Mouse (Mus musculus) hindbrain, embryonic 15.5 days (tissue): ENCODE measurements around the gene Thbs4. TPM values are rescaled to one million over a fixed set of nuclear protein-coding genes. Genes with fewer than 3 reads are reported as not detected.
A peak's percentile ranks its signal among the peaks of the same experiment; 100 is the strongest.

Experiments
- ATAC-seq: fragments of 200-750 bp; cut with Nextera tagmentation; 2 replicates; pipeline ENCODE4 v1.8.0; 2017; ENCODE audit warnings: low read depth, moderate number of reproducible peaks, moderate TSS enrichment; ENCODE audit not compliant: low FRiP score
- H3K27ac ChIP-seq: fragments of 300-500 bp; sonication (generic); replicated peaks from 2 replicates; pipeline ENCODE4 v1.5.1; 2015; ENCODE audit warnings: mild to moderate bottlenecking, inconsistent platforms
- H3K27me3 ChIP-seq: fragments of 300-500 bp; sonication (generic); 2 replicates; pipeline ENCODE4 v1.6.1; 2015; ENCODE audit warnings: control low read depth, inconsistent platforms
- H3K36me3 ChIP-seq: fragments of 300-500 bp; sonication (generic); 2 replicates; pipeline ENCODE4 v1.6.1; 2015; ENCODE audit warnings: control low read depth, inconsistent platforms
- H3K4me1 ChIP-seq: fragments of 300-500 bp; sonication (generic); replicated peaks from 2 replicates; pipeline ENCODE4 v1.6.1; 2015; ENCODE audit warnings: control low read depth, inconsistent platforms
- H3K4me2 ChIP-seq: fragments of 300-500 bp; sonication (generic); 2 replicates; pipeline ENCODE4 v1.6.1; 2015; ENCODE audit warnings: moderate library complexity, mild to moderate bottlenecking, inconsistent platforms
- H3K4me3 ChIP-seq: fragments of 300-500 bp; sonication (generic); 2 replicates; pipeline ENCODE4 v1.5.1; 2015; ENCODE audit warnings: mild to moderate bottlenecking, inconsistent platforms
- H3K9ac ChIP-seq: fragments of 300-500 bp; sonication (generic); 2 replicates; pipeline ENCODE4 v1.6.1; 2015; ENCODE audit warnings: inconsistent platforms
- H3K9me3 ChIP-seq: fragments of 300-500 bp; sonication (generic); 2 replicates; pipeline ENCODE4 v1.6.1; 2016; ENCODE audit warnings: control low read depth, inconsistent platforms
- WGBS: fragments of 180-500 bp; shearing (Covaris S2); methylation state at CpG from one replicate; pipeline ENCODE4 v1.1.7; 2015; 5-methylcytosine and 5-hydroxymethylcytosine counted together
- polyA plus RNA-seq: library from polyadenylated mRNA; unstranded; fragments of >200 nt; fragmentation: Nextera tagmentation; extraction: Ambion mirVana; gene quantifications from 2 replicates; pipeline ENCODE4 v1.2.1, GENCODE M21; 2015

The Thbs4 gene
- polyA plus RNA-seq, 1 experiment from 2014 or later, result 1.7 TPM

GRCm38 (mm10) chr13:92784311-92784710 lies 10.3 kb downstream of the Thbs4 start:
- H3K27me3 ChIP-seq, result no peaks in the 10 kb centered on the region
- WGBS, result 92% methylated on average over 3 of the region's 3 CpGs
- H3K9me3 ChIP-seq, result no peaks in the 10 kb centered on the region
- H3K9ac ChIP-seq, result no peak overlapping the region
- H3K4me1 ChIP-seq, result no peaks in the 10 kb centered on the region
- no peak for ATAC-seq
- H3K27ac ChIP-seq, result no peak overlapping the region
- no peak overlapping the region for H3K4me2 ChIP-seq
- H3K4me3 ChIP-seq, result no peak overlapping the region
- H3K36me3 ChIP-seq, result no peaks in the 10 kb centered on the region

GRCm38 (mm10) chr13:92783551-92783950 lies 11.1 kb downstream of the Thbs4 start:
- H3K4me1 ChIP-seq, result no peaks in the 10 kb centered on the region
- no peak overlapping the region for H3K4me2 ChIP-seq
- H3K9me3 ChIP-seq, result no peaks in the 10 kb centered on the region
- no peak overlapping the region for H3K4me3 ChIP-seq
- H3K9ac ChIP-seq, result no peak overlapping the region
- 95% methylated on average over 4 of the region's 4 CpGs for WGBS
- H3K27ac ChIP-seq, result no peak overlapping the region
- no peaks in the 10 kb centered on the region for H3K27me3 ChIP-seq
- no peak for ATAC-seq
- no peaks in the 10 kb centered on the region for H3K36me3 ChIP-seq

- Histone ChIP-seq H3K4me1 (no peaks in the 10 kb centered on the region), H3K36me3 (no peaks in the 10 kb centered on the region), H3K27me3 (no peaks in the 10 kb centered on the region), H3K4me2 (no peak overlapping the region), H3K9me3 (no peaks in the 10 kb centered on the region), H3K4me3 (no peak overlapping the region), H3K9ac (no peak overlapping the region), H3K27ac (no peak overlapping the region)
- ATAC-seq, result no peak
- WGBS, result 68% methylated on average over 8 of the region's 8 CpGs
Observed at GRCm38 (mm10) chr13:92780927-92781326, 13.7 kb downstream of the Thbs4 start.

GRCm38 (mm10) chr13:92780076-92780475 lies 14.5 kb downstream of the Thbs4 start:
- WGBS, result 84% methylated on average over 4 of the region's 4 CpGs
- H3K9ac ChIP-seq, result no peak overlapping the region
- H3K4me3 ChIP-seq, result no peak overlapping the region
- H3K4me2 ChIP-seq, result no peak overlapping the region
- H3K27me3 ChIP-seq, result no peaks in the 10 kb centered on the region
- no peak overlapping the region for H3K27ac ChIP-seq
- H3K9me3 ChIP-seq, result no peaks in the 10 kb centered on the region
- ATAC-seq, result no peak
- H3K36me3 ChIP-seq, result no peaks in the 10 kb centered on the region
- H3K4me1 ChIP-seq, result no peaks in the 10 kb centered on the region

GRCm38 (mm10) chr13:92778642-92779041 lies 16.0 kb downstream of the Thbs4 start:
- H3K4me2 ChIP-seq, result no peak overlapping the region
- no peaks in the 10 kb centered on the region for H3K27me3 ChIP-seq
- H3K9me3 ChIP-seq, result no peaks in the 10 kb centered on the region
- H3K9ac ChIP-seq, result no peak overlapping the region
- no peaks in the 10 kb centered on the region for H3K36me3 ChIP-seq
- H3K27ac ChIP-seq, result no peak overlapping the region
- no peak overlapping the region for H3K4me3 ChIP-seq
- 90% methylated on average over 7 of the region's 7 CpGs for WGBS
- no peaks in the 10 kb centered on the region for H3K4me1 ChIP-seq
- no peak for ATAC-seq

GRCm38 (mm10) chr13:92775916-92776315 lies 18.7 kb downstream of the Thbs4 start:
- H3K27ac ChIP-seq, result no peak overlapping the region
- no peaks in the 10 kb centered on the region for H3K36me3 ChIP-seq
- no peaks in the 10 kb centered on the region for H3K27me3 ChIP-seq
- no peak overlapping the region for H3K4me3 ChIP-seq
- no peak overlapping the region for H3K4me2 ChIP-seq
- H3K9me3 ChIP-seq, result no peaks in the 10 kb centered on the region
- H3K9ac ChIP-seq, result no peak overlapping the region
- no peak for ATAC-seq
- no peaks in the 10 kb centered on the region for H3K4me1 ChIP-seq
- 77% methylated on average over 7 of the region's 7 CpGs for WGBS

GRCm38 (mm10) chr13:92774887-92775286 lies 19.7 kb downstream of the Thbs4 start:
- Histone ChIP-seq H3K27ac (no peak overlapping the region), H3K36me3 (no peaks in the 10 kb centered on the region), H3K4me3 (no peak overlapping the region), H3K9ac (no peak overlapping the region), H3K4me1 (no peaks in the 10 kb centered on the region), H3K27me3 (no peaks in the 10 kb centered on the region), H3K4me2 (no peak overlapping the region), H3K9me3 (no peaks in the 10 kb centered on the region)
- ATAC-seq, result no peak
- 93% methylated on average over 9 of the region's 9 CpGs for WGBS

- Histone ChIP-seq H3K4me3 (no peak overlapping the region), H3K4me1 (no peaks in the 10 kb centered on the region), H3K36me3 (no peaks in the 10 kb centered on the region), H3K9me3 (no peaks in the 10 kb centered on the region), H3K27me3 (no peaks in the 10 kb centered on the region), H3K9ac (no peak overlapping the region), H3K27ac (no peak overlapping the region), H3K4me2 (no peak overlapping the region)
- 81% methylated on average over 8 of the region's 8 CpGs for WGBS
- no peak for ATAC-seq
Observed at GRCm38 (mm10) chr13:92772500-92772899, 22.1 kb downstream of the Thbs4 start.

- Histone ChIP-seq H3K27me3 (no peaks in the 10 kb centered on the region), H3K9ac (no peak overlapping the region), H3K4me3 (no peak overlapping the region), H3K9me3 (no peaks in the 10 kb centered on the region), H3K4me1 (no peaks in the 10 kb centered on the region), H3K36me3 (no peaks in the 10 kb centered on the region), H3K27ac (no peak overlapping the region), H3K4me2 (no peak overlapping the region)
- ATAC-seq, result no peak
- WGBS, result 86% methylated on average over 5 of the region's 5 CpGs
Observed at GRCm38 (mm10) chr13:92771566-92771965, 23.1 kb downstream of the Thbs4 start.

- WGBS, result 62% methylated on average over 6 of the region's 6 CpGs
- Histone ChIP-seq H3K27ac (peak overlapping the region; percentile 29), H3K36me3 (no peaks in the 10 kb centered on the region), H3K4me1 (no peaks in the 10 kb centered on the region), H3K4me3 (no peak overlapping the region), H3K9ac (no peak overlapping the region), H3K27me3 (no peaks in the 10 kb centered on the region), H3K4me2 (no peak overlapping the region), H3K9me3 (no peaks in the 10 kb centered on the region)
- no peak for ATAC-seq
Observed at GRCm38 (mm10) chr13:92765454-92766242, 29.0 kb downstream of the Thbs4 start.

- H3K27me3 ChIP-seq, result no peaks in the 10 kb centered on the region
- WGBS, result 65% methylated on average over 1 of the region's 1 CpGs
- no peaks in the 10 kb centered on the region for H3K4me1 ChIP-seq
- H3K4me3 ChIP-seq, result no peak overlapping the region
- H3K27ac ChIP-seq, result no peak overlapping the region
- no peak for ATAC-seq
- no peaks in the 10 kb centered on the region for H3K36me3 ChIP-seq
- H3K9me3 ChIP-seq, result no peaks in the 10 kb centered on the region
- no peak overlapping the region for H3K4me2 ChIP-seq
- no peak overlapping the region for H3K9ac ChIP-seq
Observed at GRCm38 (mm10) chr13:92762322-92762721, 32.3 kb downstream of the Thbs4 start.

- WGBS, result 95% methylated on average over 6 of the region's 6 CpGs
- Histone ChIP-seq H3K9ac (no peak overlapping the region), H3K27ac (no peak overlapping the region), H3K9me3 (no peaks in the 10 kb centered on the region), H3K36me3 (no peaks in the 10 kb centered on the region), H3K4me3 (no peak overlapping the region), H3K4me2 (no peak overlapping the region), H3K4me1 (no peaks in the 10 kb centered on the region), H3K27me3 (no peaks in the 10 kb centered on the region)
- no peak for ATAC-seq
Observed at GRCm38 (mm10) chr13:92760519-92760918, 34.1 kb downstream of the Thbs4 start.

GRCm38 (mm10) chr13:92759096-92759495 lies 35.5 kb downstream of the Thbs4 start:
- Histone ChIP-seq H3K36me3 (no peaks in the 10 kb centered on the region), H3K27ac (no peak overlapping the region), H3K4me1 (no peaks in the 10 kb centered on the region), H3K9ac (no peak overlapping the region), H3K4me2 (no peak overlapping the region), H3K9me3 (no peaks in the 10 kb centered on the region), H3K27me3 (no peaks in the 10 kb centered on the region), H3K4me3 (no peak overlapping the region)
- no peak for ATAC-seq
- WGBS, result 93% methylated on average over 4 of the region's 4 CpGs
